Mouse (Mus musculus): ENCODE data around the gene Csf3. TPM values are rescaled to one million over a fixed set of nuclear protein-coding genes. Genes with fewer than 3 reads are reported as not detected.
A peak's percentile ranks its signal among the peaks of the same experiment; 100 is the strongest.

Csf3 gene
- polyA plus RNA-seq, 1 experiment from 2014 or later = 0.08 TPM

DNA sequence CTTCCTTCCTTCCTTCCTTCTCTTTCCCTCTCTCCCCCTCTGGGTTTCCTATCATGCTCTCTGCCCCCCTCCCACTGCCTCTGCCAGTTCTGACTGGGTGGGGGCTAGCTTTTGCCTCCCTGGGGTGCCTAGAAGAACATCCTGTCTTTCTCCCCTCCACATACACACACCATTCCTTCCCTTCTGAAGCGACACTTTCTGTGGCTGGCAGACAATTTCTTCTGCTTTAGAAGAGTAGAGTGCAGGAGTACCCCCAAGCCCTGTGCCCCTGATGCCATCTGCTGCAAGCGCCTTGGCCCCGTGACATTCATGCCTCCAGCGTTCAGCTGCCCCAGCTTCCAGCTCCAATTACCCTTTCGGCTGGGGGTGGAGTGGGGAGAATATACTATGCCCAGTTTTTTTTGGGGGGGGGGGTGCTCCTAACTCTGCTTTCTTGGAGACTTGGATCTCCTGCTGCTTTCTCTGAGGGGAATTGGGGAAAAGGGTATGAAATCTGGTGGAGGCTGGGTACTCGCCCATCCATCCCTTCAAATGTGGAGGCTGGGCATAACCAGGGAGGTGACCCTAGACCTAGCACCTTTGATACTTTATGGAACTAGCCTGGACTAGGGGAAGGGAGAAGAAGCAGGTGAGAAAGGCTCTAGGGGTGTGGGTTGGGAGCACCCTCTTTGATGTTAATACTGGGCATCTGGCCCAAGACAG is 46.9 kb downstream of the Csf3 start:
- WGBS = 19% methylated on average over 6 of the region's 6 CpGs
- no peak for ATAC-seq
- Histone ChIP-seq H3K4me2 (replicated peaks; ENCODE audit: low read depth) (peak overlapping the region; percentile 58), H3K9ac (ENCODE audit: low read depth, low read length) (0 out of 2 replicates have a peak overlapping the region, but pooled peaks have one; percentile 4), H3K36me3 (ENCODE audit: control insufficient read depth, insufficient read depth) (no peaks in the 10 kb centered on the region), H3K27me3 (replicated peaks; ENCODE audit: control insufficient read depth, insufficient read depth, low read length) (no peaks in the 10 kb centered on the region), H3K4me3 (ENCODE audit: low read depth, low read length) (no peak overlapping the region; the same call in 1 of the 2 replicates), H3K4me1 (replicated peaks; ENCODE audit: control insufficient read depth, insufficient read depth, low read length) (peaks cover 49% of the 10 kb centered on the region), H3K9me3 (ENCODE audit: control insufficient read depth) (no peaks in the 10 kb centered on the region), H3K27ac (ENCODE audit: low read depth, low read length) (peak overlapping the region; percentile 94)
- no peak for TF ChIP-seq CTCF (IDR thresholded peaks at IDR 0.05; ENCODE audit: low read depth)

DNA sequence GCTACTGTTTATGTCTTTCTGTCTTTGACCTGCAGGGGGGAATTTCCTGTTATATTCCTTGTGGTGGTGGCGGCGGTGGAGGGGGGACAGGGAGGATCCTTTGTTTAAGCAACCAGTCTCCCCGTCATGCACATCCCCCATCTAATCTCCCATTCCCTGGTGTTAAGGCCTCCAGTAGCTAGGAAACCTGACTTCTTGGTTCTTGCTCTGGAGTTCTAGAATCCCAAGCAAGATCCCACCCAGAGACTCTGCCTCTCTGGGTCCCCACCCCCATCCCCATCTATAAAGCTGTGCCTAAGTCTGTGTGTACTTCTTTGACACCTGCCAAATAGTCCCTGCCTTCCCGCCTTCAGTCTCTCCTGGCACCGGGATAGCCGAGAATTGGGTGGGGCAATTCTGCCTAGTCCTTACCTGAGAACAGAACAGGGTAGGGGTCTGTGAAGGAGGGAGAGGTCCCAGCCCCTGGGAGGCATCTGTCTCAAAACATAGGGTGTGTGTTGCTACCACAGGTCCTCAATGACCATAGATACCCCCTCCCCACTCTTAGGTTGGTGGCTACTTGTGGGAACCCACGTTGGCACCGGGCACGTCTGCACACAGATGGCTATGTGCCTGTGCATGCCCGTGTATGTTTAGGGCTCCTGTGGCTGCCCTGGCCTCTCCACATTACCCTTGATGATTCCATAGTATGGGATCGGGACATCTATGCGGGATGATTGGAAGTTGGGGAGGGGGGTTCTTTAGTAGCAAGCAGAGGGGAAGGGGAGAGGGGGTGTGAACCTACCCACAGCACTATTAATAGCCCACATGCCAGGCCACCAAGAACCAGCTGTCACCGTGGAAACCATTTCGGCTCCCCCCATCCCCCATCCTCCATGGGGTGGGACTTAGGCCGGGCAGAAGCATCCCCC is 47.7 kb downstream of the Csf3 start:
- peak; percentile 60 for TF ChIP-seq CTCF (IDR thresholded peaks at IDR 0.05; ENCODE audit: low read depth)
- peak overlapping the region; percentile 31; the same call in 1 of the 2 replicates for H3K9ac ChIP-seq (ENCODE audit: low read depth, low read length)
- peak overlapping the region; percentile 11; the same call in 1 of the 2 replicates for H3K4me3 ChIP-seq (ENCODE audit: low read depth, low read length)
- H3K4me1 ChIP-seq (replicated peaks; ENCODE audit: control insufficient read depth, insufficient read depth, low read length) = peaks cover 54% of the 10 kb centered on the region
- peak overlapping the region; percentile 94 for H3K27ac ChIP-seq (ENCODE audit: low read depth, low read length)
- peak overlapping the region; percentile 58 for H3K4me2 ChIP-seq (replicated peaks; ENCODE audit: low read depth)
- no peaks in the 10 kb centered on the region for H3K36me3 ChIP-seq (ENCODE audit: control insufficient read depth, insufficient read depth)
- 10% methylated on average over 15 of the region's 15 CpGs for whole genome bisulfite sequencing
- H3K27me3 ChIP-seq (replicated peaks; ENCODE audit: control insufficient read depth, insufficient read depth, low read length) = no peaks in the 10 kb centered on the region
- no peak for ATAC-seq
- H3K9me3 ChIP-seq (ENCODE audit: control insufficient read depth) = no peaks in the 10 kb centered on the region

DNA sequence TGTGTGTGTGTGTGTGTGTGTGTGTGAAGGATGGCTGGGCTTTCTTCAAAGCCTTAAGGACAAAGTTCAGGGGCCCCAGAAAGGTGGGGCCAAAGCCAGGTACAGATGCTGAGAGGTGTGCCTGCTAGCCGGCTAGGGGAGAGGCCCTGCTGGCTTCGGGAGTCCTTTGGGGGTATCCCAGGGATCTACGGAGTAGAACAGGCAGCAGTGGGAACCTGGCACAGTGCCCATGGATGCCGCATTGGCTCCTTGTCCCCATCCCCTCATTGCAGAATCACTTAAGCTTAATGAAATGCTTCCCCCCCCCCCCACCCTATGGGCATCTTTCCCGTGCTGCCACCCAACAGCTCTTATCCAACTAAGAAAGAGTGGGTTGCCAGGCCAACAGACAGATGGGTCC is 48.7 kb downstream of the Csf3 start:
- no peaks in the 10 kb centered on the region for H3K9me3 ChIP-seq (ENCODE audit: control insufficient read depth)
- H3K4me1 ChIP-seq (replicated peaks; ENCODE audit: control insufficient read depth, insufficient read depth, low read length) = peaks cover 57% of the 10 kb centered on the region
- no peaks in the 10 kb centered on the region for H3K27me3 ChIP-seq (replicated peaks; ENCODE audit: control insufficient read depth, insufficient read depth, low read length)
- 17% methylated on average over 5 of the region's 5 CpGs for WGBS
- H3K27ac ChIP-seq (ENCODE audit: low read depth, low read length) = peak overlapping the region; percentile 94
- no peaks in the 10 kb centered on the region for H3K36me3 ChIP-seq (ENCODE audit: control insufficient read depth, insufficient read depth)
- peak; percentile 33 for ATAC-seq
- peak overlapping the region; percentile 58 for H3K4me2 ChIP-seq (replicated peaks; ENCODE audit: low read depth)
- H3K4me3 ChIP-seq (ENCODE audit: low read depth, low read length) = no peak overlapping the region
- no peak for TF ChIP-seq CTCF (IDR thresholded peaks at IDR 0.05; ENCODE audit: low read depth)
- H3K9ac ChIP-seq (ENCODE audit: low read depth, low read length) = 0 out of 2 replicates have a peak overlapping the region, but pooled peaks have one; percentile 32

DNA sequence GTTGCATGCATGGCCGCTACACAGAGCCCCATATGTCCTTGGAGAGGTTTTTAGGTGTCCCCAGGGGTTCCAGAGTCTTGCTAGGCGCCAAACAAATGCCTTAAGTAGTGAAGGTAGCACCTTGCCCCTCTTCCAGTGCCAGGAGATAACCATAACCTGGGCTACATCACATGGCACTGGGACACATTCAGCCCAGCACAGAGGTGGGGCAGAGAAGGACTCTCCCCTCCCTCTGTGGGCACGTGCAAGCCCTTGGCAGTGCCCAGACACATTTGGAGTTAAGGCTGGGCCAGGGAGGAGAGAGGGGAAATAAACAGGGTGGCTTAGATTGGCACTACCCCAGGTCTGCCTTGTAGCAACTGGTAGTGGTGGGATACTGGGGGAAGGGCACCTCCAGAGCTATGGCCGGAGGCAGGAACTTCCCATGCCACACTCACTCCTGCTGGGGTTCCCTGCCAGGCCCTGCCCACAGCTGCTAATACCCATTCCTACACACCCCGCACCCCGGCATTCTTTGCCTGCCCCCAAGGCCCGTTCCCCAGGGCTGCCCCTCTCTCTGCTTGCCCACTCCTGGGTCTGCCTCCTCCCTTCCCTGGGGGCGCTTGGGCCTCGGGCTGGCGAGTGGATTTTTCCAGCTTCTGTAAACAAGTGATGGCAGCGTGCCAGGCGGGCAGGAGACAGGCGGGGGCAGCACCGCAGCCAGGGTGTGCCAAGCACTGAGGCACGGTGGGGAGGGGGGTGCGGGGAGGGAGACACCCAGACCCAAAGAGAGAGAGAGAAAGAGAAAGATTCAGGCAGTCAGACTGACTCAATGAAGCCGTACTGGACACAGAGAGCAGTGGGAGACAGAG is 49.5 kb downstream of the Csf3 start:
- Histone ChIP-seq H3K27me3 (replicated peaks; ENCODE audit: control insufficient read depth, insufficient read depth, low read length) (no peaks in the 10 kb centered on the region), H3K4me1 (replicated peaks; ENCODE audit: control insufficient read depth, insufficient read depth, low read length) (peaks cover 55% of the 10 kb centered on the region), H3K9me3 (ENCODE audit: control insufficient read depth) (no peaks in the 10 kb centered on the region), H3K27ac (ENCODE audit: low read depth, low read length) (peak overlapping the region; percentile 94), H3K36me3 (ENCODE audit: control insufficient read depth, insufficient read depth) (peaks cover 6% of the 10 kb centered on the region; the same call in 1 of the 2 replicates), H3K4me2 (replicated peaks; ENCODE audit: low read depth) (peak overlapping the region; percentile 58), H3K4me3 (ENCODE audit: low read depth, low read length) (peak overlapping the region; percentile 16), H3K9ac (ENCODE audit: low read depth, low read length) (peak overlapping the region; percentile 47)
- 19% methylated on average over 17 of the region's 17 CpGs for WGBS
- TF ChIP-seq CTCF (IDR thresholded peaks at IDR 0.05; ENCODE audit: low read depth) = no peak; the same call in 1 of the 2 replicates
- peak; percentile 2; the same call in 1 of the 2 replicates for ATAC-seq

DNA sequence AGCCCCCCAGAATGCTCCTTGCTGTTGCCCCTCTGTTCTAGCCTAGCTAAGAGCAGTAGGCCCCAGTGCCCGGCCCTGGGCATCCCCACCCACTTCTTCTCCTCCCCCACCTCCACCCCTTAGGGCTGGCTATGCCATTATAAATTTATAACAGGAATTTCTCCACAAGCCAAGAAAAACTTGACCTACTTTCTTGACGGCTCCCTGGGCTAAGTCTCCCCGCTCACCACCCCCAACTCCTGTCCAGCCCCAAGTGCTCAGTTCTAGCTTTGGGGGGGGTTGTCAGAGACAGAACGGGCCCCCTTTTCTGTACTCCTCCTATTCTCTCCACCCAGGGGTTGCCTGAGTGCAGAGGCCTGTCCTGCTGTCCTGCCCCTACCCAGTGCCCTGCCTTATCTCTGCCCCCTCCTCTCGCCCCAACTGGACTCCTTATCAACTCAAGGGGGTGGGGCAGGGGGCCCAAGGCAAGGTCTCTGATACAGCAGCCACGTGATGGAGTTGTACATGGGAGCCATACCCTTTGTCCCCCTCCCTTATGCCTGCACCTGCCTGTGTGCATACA is 50.2 kb downstream of the Csf3 start:
- Histone ChIP-seq H3K9ac (ENCODE audit: low read depth, low read length) (peak overlapping the region; percentile 47; the same call in 1 of the 2 replicates), H3K9me3 (ENCODE audit: control insufficient read depth) (no peaks in the 10 kb centered on the region), H3K4me3 (ENCODE audit: low read depth, low read length) (peak overlapping the region; percentile 16; the same call in 1 of the 2 replicates), H3K4me2 (replicated peaks; ENCODE audit: low read depth) (peak overlapping the region; percentile 58), H3K27ac (ENCODE audit: low read depth, low read length) (peak overlapping the region; percentile 94), H3K27me3 (replicated peaks; ENCODE audit: control insufficient read depth, insufficient read depth, low read length) (no peaks in the 10 kb centered on the region), H3K4me1 (replicated peaks; ENCODE audit: control insufficient read depth, insufficient read depth, low read length) (peaks cover 55% of the 10 kb centered on the region), H3K36me3 (ENCODE audit: control insufficient read depth, insufficient read depth) (peaks cover 13% of the 10 kb centered on the region)
- WGBS = 7% methylated on average over 6 of the region's 6 CpGs
- peak; percentile 74 for ATAC-seq
- TF ChIP-seq CTCF (IDR thresholded peaks at IDR 0.05; ENCODE audit: low read depth) = no peak

Data from intestine, postnatal 0 days (tissue).